Mouse (Mus musculus) T-helper 2 cell (primary cell): ENCODE measurements around the gene Msl2.

Source experiments
- in situ Hi-C: fragments of 300-600 bp; cut with MboI, MseI; formaldehyde crosslinking; loops from one replicate; pipeline ENCODE4 v1.15.1; 2025; ENCODE audit warnings: high pct_unique_total_duplicates

Gene Msl2

DNA sequence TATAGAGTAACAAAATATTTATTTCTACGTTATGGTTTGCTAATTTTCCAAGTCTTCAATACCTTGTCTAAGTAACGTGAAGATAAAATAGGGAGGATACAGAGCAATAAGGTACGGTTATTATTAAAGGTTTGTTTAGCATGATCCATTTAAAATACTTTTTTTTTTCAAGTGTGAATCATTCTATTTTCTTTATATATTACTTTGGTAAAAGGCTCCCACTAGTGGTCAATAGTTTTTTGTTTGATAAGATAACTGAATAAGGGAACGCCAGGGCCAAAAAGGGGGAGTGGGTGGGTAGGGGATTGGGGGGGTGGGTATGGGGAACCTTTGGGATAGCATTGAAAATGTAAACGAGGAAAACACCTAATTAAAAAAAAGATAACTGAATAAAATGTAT is 79.0 kb downstream of the Msl2 start:
- in situ Hi-C loops: no loop called here
